Mouse (Mus musculus) cerebellum, adult 9-11 months (tissue): ENCODE measurements around the gene Cipc.
A peak's percentile ranks its signal among the peaks of the same experiment; 100 is the strongest.

ENCODE experiments used
- DNase-seq: peaks from one replicate; pipeline ENCODE4 v3.0.0; 2022

The Cipc gene

GRCm38 (mm10) chr12:86946862-86947574, at the start of gene Cipc:
Cipc (plus strand) TSS chr12:86947043.
- DNase-seq, result peak; percentile 100

- DNase-seq, result peak; percentile 50
Measured at GRCm38 (mm10) chr12:86897769-86898273, 49.0 kb upstream of the Cipc start.

GRCm38 (mm10) chr12:86898448-86898847, 48.4 kb upstream of the Cipc start:
- DNase-seq, result no peak

GRCm38 (mm10) chr12:86899461-86900179, 47.2 kb upstream of the Cipc start:
- no peak for DNase-seq

GRCm38 (mm10) chr12:86903828-86904806, 42.7 kb upstream of the Cipc start:
- no peak for DNase-seq

GRCm38 (mm10) chr12:86905203-86905602, 41.6 kb upstream of the Cipc start:
- peak; percentile 69 for DNase-seq

- DNase-seq, result no peak
Measured at GRCm38 (mm10) chr12:86905876-86906275, 41.0 kb upstream of the Cipc start.

GRCm38 (mm10) chr12:86906395-86906794, 40.4 kb upstream of the Cipc start:
- DNase-seq, result peak; percentile 84

GRCm38 (mm10) chr12:86911482-86911931, 35.3 kb upstream of the Cipc start:
- peak; percentile 42 for DNase-seq

GRCm38 (mm10) chr12:86912335-86913093, 34.3 kb upstream of the Cipc start:
- DNase-seq, result no peak

GRCm38 (mm10) chr12:86914351-86914750, 32.5 kb upstream of the Cipc start:
- no peak for DNase-seq

- no peak for DNase-seq
Measured at GRCm38 (mm10) chr12:86914756-86915155, 32.1 kb upstream of the Cipc start.

- peak; percentile 86 for DNase-seq
Measured at GRCm38 (mm10) chr12:86915617-86916016, 31.2 kb upstream of the Cipc start.

GRCm38 (mm10) chr12:86916796-86917573, 29.9 kb upstream of the Cipc start:
- DNase-seq, result no peak

GRCm38 (mm10) chr12:86918361-86918967, 28.4 kb upstream of the Cipc start:
- DNase-seq, result peak; percentile 40

GRCm38 (mm10) chr12:86918983-86919722, 27.7 kb upstream of the Cipc start:
- no peak for DNase-seq

GRCm38 (mm10) chr12:86923837-86924236, 23.0 kb upstream of the Cipc start:
- DNase-seq, result peak; percentile 85

GRCm38 (mm10) chr12:86930934-86931729, 15.7 kb upstream of the Cipc start:
- DNase-seq, result peak; percentile 28
